Mouse (Mus musculus): ENCODE measurements around the gene Trmu.

GRCm38 (mm10) chr15:85892498-85893118 lies 13.5 kb downstream of the Trmu start:
- TF ChIP-seq CTCF (IDR thresholded peaks at IDR 0.05; ENCODE audit: control insufficient read depth, insufficient read depth, insufficient replicate concordance, low read depth, low read length): no peak
- no peak for TF ChIP-seq POLR2A (IDR thresholded peaks at IDR 0.05; ENCODE audit: control insufficient read depth, low read depth, low read length)
